Mouse (Mus musculus): ENCODE measurements around the gene Clcc1. TPM values are rescaled to one million over a fixed set of nuclear protein-coding genes. Genes with fewer than 3 reads are reported as not detected.

Gene Clcc1
- polyA plus RNA-seq, 1 experiment from 2014 or later = 62.8 TPM

Other genes with a start within 250 kb of the Clcc1 start
- 63.3 and 75.2 TPM in 2 replicates for gene Celsr2, start 238.4 kb upstream of the Clcc1 start, polyA plus RNA-seq (2016; fragmentation: Nextera tagmentation; extraction: Ambion mirVana)
- gene Sars, start 208.7 kb upstream of the Clcc1 start, polyA plus RNA-seq (2016; fragmentation: Nextera tagmentation; extraction: Ambion mirVana) = 186 and 188 TPM in 2 replicates
- 1.2 and 2.2 TPM in 2 replicates for gene 1700013F07Rik, start 119.8 kb upstream of the Clcc1 start, polyA plus RNA-seq (2016; fragmentation: Nextera tagmentation; extraction: Ambion mirVana)
- 3.1 and 5.9 TPM in 2 replicates for gene 5330417C22Rik, start 117.4 kb upstream of the Clcc1 start, polyA plus RNA-seq (2016; fragmentation: Nextera tagmentation; extraction: Ambion mirVana)
- gene Tmem167b, start 91.4 kb upstream of the Clcc1 start, polyA plus RNA-seq (2016; fragmentation: Nextera tagmentation; extraction: Ambion mirVana) = 60.3 and 66.8 TPM in 2 replicates
- 66.0 and 70.5 TPM in 2 replicates for gene Taf13, start 82.2 kb upstream of the Clcc1 start, polyA plus RNA-seq (2016; fragmentation: Nextera tagmentation; extraction: Ambion mirVana)
- 66.8 and 72.2 TPM in 2 replicates for gene Wdr47, start 62.6 kb upstream of the Clcc1 start, polyA plus RNA-seq (2016; fragmentation: Nextera tagmentation; extraction: Ambion mirVana)
- 66.5 and 68.0 TPM in 2 replicates for gene Gpsm2, start 68.4 kb downstream of the Clcc1 start, polyA plus RNA-seq (2016; fragmentation: Nextera tagmentation; extraction: Ambion mirVana)
- gene Aknad1, start 85.7 kb downstream of the Clcc1 start, polyA plus RNA-seq (2016; fragmentation: Nextera tagmentation; extraction: Ambion mirVana) = 0.25 and 0.40 TPM in 2 replicates
- 23.2 and 25.1 TPM in 2 replicates for gene Stxbp3, start 186.6 kb downstream of the Clcc1 start, polyA plus RNA-seq (2016; fragmentation: Nextera tagmentation; extraction: Ambion mirVana)
- gene Fndc7, start 236.1 kb downstream of the Clcc1 start, polyA plus RNA-seq (2016; fragmentation: Nextera tagmentation; extraction: Ambion mirVana) = 0.12 and 0.22 TPM in 2 replicates

Measured in hindbrain, embryonic 12.5 days (tissue).